Mouse (Mus musculus) bone marrow macrophage, adult 2 months (primary cell): ENCODE results near the gene Mre11a. TPM values are rescaled to one million over a fixed set of nuclear protein-coding genes. Genes with fewer than 3 reads are reported as not detected.

Source experiments
- H3K27ac ChIP-seq: 2 replicates; pipeline ENCODE4 v1.5.1; 2012; ENCODE audit warnings: low read depth, low read length; ENCODE audit not compliant: insufficient read depth
- H3K4me1 ChIP-seq: 2 replicates; pipeline ENCODE4 v1.6.1; 2012; ENCODE audit warnings: low read length; ENCODE audit not compliant: control insufficient read depth, insufficient read depth
- H3K4me3 ChIP-seq: 2 replicates; pipeline ENCODE4 v1.5.1; 2012; ENCODE audit warnings: mild to moderate bottlenecking, low read length, moderate library complexity; ENCODE audit not compliant: insufficient read depth
- CTCF ChIP-seq: IDR thresholded peaks from 2 replicates; pipeline ENCODE4 v1.5.1; 2012; ENCODE audit warnings: low read depth, mild to moderate bottlenecking, low read length, moderate library complexity
- POLR2A ChIP-seq: IDR thresholded peaks from 2 replicates; pipeline ENCODE4 v1.6.1; 2012; ENCODE audit warnings: mild to moderate bottlenecking, low read depth, low read length, borderline replicate concordance
- polyA plus RNA-seq: library from polyadenylated mRNA; stranded (reverse); fragments of >200 nt; gene quantifications from 2 replicates; pipeline ENCODE4 v1.2.4, GENCODE M21; 2012; ENCODE audit not compliant: missing spikeins, insufficient read depth, insufficient read length

The Mre11a gene
- polyA plus RNA-seq, 1 experiment, result 25.2 TPM

- Histone ChIP-seq H3K4me3 (no peak overlapping the region), H3K27ac (0 out of 2 replicates have a peak overlapping the region, but pooled peaks have one; percentile 26), H3K4me1 (peaks cover 23% of the 10 kb centered on the region)
- TF ChIP-seq CTCF (no peak), POLR2A (no peak)
These were observed 22.3 kb downstream of the Mre11a start for GRCm38 (mm10) chr9:14806786-14807185.

- no peak for TF ChIP-seq POLR2A
- TF ChIP-seq CTCF, result no peak
- H3K27ac ChIP-seq, result no peak overlapping the region
- H3K4me3 ChIP-seq, result no peak overlapping the region
- peaks cover 22% of the 10 kb centered on the region for H3K4me1 ChIP-seq
These were observed 25.7 kb downstream of the Mre11a start for GRCm38 (mm10) chr9:14810111-14810510.

GRCm38 (mm10) chr9:14821396-14821795 is 36.9 kb downstream of the Mre11a start:
- Histone ChIP-seq H3K4me3 (no peak overlapping the region), H3K4me1 (no peaks in the 10 kb centered on the region), H3K27ac (no peak overlapping the region)
- TF ChIP-seq CTCF (no peak), POLR2A (no peak)

GRCm38 (mm10) chr9:14824840-14825239 is 40.4 kb downstream of the Mre11a start:
- no peak for TF ChIP-seq POLR2A
- no peak for TF ChIP-seq CTCF
- Histone ChIP-seq H3K4me3 (no peak overlapping the region), H3K27ac (no peak overlapping the region), H3K4me1 (no peaks in the 10 kb centered on the region)

GRCm38 (mm10) chr9:14827875-14828274 is 43.4 kb downstream of the Mre11a start:
- no peaks in the 10 kb centered on the region for H3K4me1 ChIP-seq
- H3K27ac ChIP-seq, result no peak overlapping the region
- no peak overlapping the region for H3K4me3 ChIP-seq
- TF ChIP-seq CTCF (no peak), POLR2A (no peak)

GRCm38 (mm10) chr9:14832046-14832445 is 47.6 kb downstream of the Mre11a start:
- Histone ChIP-seq H3K4me3 (no peak overlapping the region), H3K27ac (no peak overlapping the region), H3K4me1 (peaks cover 23% of the 10 kb centered on the region)
- no peak for TF ChIP-seq POLR2A
- no peak for TF ChIP-seq CTCF

GRCm38 (mm10) chr9:14835335-14836075 is 51.1 kb downstream of the Mre11a start:
- no peak for TF ChIP-seq CTCF
- no peak for TF ChIP-seq POLR2A
- peak overlapping the region; percentile 88 for H3K27ac ChIP-seq
- no peak overlapping the region for H3K4me3 ChIP-seq
- H3K4me1 ChIP-seq, result peaks cover 31% of the 10 kb centered on the region

GRCm38 (mm10) chr9:14839527-14839926 is 55.1 kb downstream of the Mre11a start:
- TF ChIP-seq POLR2A (no peak), CTCF (no peak)
- H3K4me1 ChIP-seq, result peaks cover 43% of the 10 kb centered on the region
- H3K27ac ChIP-seq, result no peak overlapping the region
- no peak overlapping the region for H3K4me3 ChIP-seq

- no peak overlapping the region for H3K4me3 ChIP-seq
- H3K4me1 ChIP-seq, result peaks cover 39% of the 10 kb centered on the region
- no peak overlapping the region for H3K27ac ChIP-seq
- TF ChIP-seq CTCF, result no peak
- no peak for TF ChIP-seq POLR2A
These were observed 55.5 kb downstream of the Mre11a start for GRCm38 (mm10) chr9:14839970-14840369.

- Histone ChIP-seq H3K27ac (no peak overlapping the region), H3K4me1 (peaks cover 26% of the 10 kb centered on the region), H3K4me3 (no peak overlapping the region)
- no peak for TF ChIP-seq POLR2A
These were observed 57.7 kb downstream of the Mre11a start for GRCm38 (mm10) chr9:14841878-14842761.
